Mouse (Mus musculus) lung, postnatal 4 days (tissue): ENCODE measurements around the gene E430018J23Rik.
"Not testable (repeated sequence)": the region's sequence is repeated elsewhere in the genome, so short reads cannot be mapped to it uniquely, and the experiment has no call there.

Experiments
- DNase-seq, 2 experiments: peaks; one replicate each; pipeline ENCODE4 v3.0.0; 2021

Gene E430018J23Rik

DNA sequence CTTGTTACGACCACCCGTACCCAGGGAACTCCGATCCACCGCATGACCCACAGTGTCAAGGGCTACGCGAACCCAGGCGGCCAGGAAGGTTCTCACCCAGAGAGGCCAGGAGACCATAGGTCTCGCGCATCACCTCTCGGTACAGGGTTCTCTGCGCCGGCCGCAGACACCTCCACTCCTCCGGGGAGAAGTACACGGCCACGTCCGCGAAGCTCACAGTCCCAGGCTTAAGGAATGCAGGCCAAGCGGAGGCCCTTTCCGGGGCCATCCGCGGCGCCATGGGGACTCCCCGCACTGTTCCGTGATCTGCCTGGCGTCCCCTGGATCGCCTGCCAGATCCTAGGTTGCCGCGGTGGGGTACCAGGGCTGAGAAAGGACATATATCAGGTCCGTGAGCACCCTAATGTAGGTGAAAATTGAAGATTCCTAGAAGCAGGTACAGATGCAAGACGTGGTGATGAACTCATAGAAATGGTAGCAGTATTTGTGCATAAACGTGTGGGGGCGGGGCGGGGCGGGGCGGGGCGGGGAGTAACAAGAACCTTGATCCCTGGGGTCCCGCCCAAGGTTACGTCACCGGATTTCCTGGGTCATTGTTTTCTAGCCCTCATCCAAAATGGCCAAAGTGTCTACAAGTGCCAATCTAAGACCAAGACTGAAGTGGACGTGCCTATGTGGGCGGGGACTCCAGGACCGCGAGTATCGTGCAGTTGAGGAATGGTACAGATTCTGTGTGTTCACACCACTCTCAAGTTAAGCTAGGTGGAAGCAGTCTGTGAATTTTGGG is at the start of gene E430018J23Rik:
E430018J23Rik (minus strand) TSS at position 473 of the 787 bp plus-strand sequence.
- peak; percentile 96 to 98 for DNase-seq

GRCm38 (mm10) chr7:127437724-127438123 is 44.3 kb upstream of the E430018J23Rik start:
- DNase-seq, result no peak

DNA sequence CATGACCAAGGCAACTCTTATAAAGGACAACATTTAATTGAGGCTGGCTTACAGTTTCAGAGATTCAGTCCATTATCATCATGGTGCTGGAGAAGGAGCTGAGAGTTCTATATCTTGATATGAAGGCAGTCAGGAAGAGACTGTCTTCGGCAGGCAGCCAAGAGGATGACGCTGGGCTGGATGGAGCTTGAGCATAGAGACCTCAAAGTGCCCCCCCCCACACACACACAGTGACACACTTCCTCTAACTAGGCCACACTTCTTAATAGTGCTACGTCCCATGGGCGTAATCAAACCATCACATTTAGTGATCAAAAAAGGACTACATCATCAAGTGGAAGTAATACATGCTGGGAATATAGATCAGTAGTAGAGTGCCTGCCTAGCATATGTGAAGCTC is 41.8 kb upstream of the E430018J23Rik start:
- DNase-seq, result no peak

GRCm38 (mm10) chr7:127426354-127426753 is 32.9 kb upstream of the E430018J23Rik start:
- DNase-seq, result no peak

GRCm38 (mm10) chr7:127425911-127426310 is 32.5 kb upstream of the E430018J23Rik start:
- no peak for DNase-seq

DNA sequence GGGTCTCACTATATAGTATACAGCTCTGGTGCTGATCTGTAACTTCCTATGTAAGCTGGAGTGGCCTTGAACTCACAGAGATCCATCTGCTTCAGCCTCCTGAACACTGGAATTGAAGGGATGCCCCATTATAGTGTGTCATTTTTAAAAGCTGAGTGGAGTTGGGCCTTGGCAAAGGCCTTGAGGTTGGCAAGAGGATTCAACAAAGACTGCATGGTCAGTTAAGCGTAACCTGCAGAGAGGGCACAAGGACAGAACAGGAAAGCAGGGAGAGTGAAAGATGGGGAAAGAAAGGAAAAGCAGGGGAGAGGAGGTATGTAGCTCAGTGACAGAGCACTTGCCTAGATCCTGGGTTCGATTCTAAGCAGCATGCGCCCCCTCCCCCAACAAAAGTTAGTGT is 31.9 kb upstream of the E430018J23Rik start:
- no peak for DNase-seq

DNA sequence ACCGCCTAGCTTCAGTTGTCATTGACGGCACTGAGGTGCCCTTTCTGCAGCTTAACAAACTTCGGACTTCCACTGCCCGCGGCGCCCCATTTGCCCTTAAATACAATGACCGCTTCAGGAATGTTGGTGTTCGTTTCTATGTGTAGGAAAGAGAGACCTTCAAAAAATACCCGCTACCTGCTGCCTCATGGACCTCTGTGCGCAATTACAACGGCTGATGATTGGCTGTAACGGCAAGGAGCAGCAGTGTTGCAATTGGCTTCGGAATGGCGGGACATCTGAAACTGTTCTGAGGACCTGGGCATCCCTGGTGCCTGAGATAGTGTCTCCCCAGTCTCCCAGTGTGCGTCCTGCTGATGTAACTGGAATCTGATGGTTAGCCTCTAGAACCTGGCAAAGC is 28.8 kb upstream of the E430018J23Rik start:
- DNase-seq, result peak in 1 of 2 experiments; percentile 36

DNA sequence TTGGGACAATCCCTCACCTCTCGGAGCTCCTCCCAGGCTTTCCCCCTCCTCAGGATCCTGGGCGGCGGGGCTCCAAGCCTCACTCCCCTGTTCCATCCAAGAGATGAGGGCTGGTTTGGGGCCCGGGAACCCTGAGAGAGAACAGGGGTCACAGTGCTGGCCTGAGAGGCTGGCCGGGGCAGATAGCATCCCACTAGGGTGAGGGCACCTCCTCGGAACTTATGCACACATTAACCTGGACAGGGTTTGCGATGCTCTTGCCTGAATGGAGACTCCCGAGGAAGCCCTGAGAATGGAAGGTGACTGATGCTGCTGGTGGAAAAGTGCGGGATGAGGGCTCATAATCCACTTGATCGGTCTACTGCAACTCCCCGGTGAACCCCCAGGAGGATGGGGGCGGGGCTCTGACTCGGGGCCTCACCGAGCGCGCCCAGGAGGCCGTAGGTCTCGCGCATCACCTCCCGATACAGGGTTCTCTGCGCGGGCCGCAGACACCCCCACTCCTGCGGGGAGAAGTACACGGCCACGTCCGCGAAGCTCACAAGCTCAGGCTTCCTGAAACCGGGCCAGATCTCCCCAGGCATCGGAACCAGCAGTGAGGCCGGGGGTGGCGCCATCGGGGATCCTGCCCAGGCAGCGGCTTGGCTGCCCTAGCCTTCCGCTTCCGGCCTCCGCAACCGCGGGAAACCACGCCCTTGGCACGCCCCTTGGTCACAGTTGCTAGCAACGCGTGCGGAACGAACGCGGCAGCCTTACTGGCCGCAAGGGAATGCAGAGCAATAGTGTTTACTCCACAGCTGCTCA is 28.2 kb upstream of the E430018J23Rik start, which contains the start of gene Zfp688:
Zfp688 (minus strand) TSS at position 681 of the 804 bp plus-strand sequence.
- peak; percentile 96 to 98 for DNase-seq

DNA sequence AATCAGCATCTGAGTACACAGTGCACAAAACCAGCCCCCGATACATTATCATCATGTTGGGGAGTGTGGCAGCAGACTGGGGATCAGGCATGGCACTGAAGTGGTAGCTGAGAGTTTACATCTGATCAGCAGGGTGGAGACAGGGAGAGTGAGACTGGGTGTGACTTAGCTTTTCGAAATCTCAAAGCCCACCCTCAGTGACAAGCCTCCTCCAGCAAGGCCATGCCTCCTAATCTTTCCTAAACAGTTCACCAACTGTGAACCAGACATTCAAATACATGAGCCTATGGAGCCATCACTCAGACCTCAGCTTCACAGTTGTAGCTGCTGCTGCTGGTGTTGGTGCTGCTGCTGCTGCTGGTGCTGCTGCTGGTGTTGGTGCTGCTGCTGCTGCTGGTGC is 18.0 kb upstream of the E430018J23Rik start:
- DNase-seq, result no peak

DNA sequence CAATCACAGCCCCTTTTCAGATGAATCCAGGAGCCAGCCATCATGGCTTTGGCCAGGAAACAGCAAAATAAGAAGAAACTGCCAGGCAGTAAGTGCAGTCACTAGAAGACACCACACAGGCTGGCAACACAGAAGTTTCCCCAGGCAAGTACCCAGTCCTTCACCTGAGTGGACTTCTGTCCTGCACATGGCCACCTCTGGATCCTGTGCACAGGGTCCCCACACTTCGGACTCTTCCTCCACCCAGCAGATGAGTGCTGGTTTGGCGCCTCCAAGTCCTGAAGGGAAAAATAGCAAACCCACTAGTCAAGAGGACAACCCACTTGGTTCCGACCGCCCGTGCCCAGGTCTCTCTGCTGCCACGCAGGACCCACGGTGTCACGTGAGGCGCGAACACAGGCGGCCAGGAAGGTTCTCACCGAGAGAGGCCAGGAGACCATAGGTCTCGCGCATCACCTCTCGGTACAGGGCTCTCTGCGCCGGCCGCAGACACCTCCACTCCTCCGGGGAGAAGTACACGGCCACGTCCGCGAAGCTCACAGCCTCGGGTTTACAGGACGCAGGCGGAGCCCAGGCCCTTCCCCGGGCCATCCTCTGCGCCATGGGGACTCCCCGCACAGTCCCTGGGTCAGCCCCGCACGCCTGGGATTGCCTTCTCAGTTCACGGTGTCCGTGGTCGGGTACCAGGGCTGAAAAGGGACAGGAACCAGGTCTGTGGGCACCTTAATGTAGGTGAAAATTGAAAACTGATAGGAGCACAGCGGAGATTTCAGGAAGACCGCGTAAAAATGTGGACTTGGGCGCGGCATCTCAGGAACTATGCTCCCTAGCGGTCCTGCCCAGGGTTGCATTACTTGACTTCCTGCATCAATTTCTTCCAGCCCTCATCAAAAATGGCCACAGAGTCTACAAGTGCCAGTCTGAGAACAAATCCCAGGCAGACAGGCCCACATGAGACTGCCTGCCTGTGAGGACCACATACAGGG is 12.9 kb upstream of the E430018J23Rik start, which contains the start of gene Zfp764:
Zfp764 (minus strand) TSS at position 821 of the 986 bp plus-strand sequence.
- DNase-seq, result peak; percentile 84 to 93

DNA sequence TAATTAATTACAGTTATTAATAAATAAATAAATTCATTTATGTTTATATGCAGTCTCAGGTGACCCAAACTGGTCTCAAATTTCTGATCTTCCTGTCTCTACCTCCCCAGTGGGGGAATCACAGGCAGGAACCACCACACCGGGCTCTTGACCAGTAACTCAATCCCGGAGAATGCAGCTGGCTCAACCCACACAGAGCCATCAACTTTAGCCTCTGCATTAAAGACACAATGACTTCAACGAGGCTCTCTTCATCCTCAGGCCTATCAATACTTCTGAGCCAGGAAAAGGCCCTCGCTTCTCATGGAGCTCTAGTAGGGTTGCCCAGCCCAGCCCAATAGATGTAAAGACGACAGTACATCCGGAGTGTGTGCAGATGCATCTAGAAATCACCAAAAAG is 10.7 kb upstream of the E430018J23Rik start:
- not testable (repeated sequence) for DNase-seq

- no peak for DNase-seq
Observed at GRCm38 (mm10) chr7:127402980-127403379, 9.6 kb upstream of the E430018J23Rik start.

DNA sequence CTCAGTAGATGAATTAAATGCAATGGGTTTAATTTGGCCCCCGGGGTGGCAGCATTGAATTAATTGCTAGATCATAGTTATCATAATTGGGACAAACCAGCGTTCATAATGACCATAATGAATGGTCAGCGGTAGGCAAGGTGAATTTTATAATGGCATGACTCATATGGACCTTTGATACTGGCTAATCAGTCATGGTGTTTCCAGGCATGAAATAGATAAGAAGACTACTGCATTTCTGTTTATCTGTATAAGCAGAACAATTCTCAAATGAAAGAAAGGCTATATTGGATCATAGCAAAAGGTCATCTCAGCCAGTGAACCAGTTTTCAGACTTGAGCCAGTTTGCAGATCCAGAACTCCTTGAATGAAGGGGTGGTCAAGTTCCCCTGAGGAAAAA is 6.9 kb upstream of the E430018J23Rik start:
- no peak for DNase-seq

DNA sequence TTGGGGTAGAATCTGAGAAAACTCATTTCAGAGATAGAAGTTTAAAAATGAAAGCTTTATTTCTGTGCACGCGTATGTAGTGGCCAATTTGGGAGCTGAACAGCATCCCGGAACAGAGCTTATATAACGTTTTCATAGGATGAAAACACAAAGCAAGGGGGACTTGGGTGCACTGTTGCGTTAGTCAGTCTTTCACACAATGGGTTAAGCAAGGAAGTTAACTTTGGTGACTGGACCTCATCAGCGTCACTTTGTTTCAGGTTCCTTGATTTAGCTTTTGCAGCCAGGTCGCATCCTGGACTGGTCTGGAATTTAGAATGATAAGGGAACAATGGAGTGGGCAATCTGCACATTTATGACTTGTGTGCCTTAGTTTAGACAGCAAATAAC is 510 bp upstream of the E430018J23Rik start:
- no peak for DNase-seq

DNA sequence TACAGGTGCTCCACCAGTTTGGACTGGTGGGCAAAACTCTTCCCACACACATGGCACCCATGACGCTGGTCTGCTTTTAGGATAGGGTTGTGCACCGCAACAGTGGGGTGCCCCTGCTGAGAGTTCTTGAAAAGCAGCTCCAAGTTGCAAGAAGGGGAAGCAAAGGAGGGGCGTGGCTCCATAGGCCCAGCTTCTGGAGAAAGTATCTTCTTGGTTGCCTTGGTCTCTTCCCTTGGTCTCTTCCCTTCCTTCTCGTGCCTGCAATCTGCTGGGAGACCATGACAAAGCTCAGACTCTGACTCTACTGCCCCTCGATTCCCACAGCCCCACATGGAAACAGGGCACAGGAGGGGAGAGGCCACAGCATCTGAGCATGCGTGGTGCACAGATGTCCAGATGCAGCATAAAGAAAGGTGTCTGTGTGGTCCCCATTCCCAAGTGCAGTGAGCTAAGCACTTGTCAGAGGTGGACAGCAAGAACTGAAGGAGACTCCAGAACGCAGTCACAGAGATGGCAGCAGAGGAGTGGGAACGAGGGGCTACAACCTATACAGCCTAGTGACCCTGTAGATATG is 1.1 kb downstream of the E430018J23Rik start:
- DNase-seq, result no peak

DNA sequence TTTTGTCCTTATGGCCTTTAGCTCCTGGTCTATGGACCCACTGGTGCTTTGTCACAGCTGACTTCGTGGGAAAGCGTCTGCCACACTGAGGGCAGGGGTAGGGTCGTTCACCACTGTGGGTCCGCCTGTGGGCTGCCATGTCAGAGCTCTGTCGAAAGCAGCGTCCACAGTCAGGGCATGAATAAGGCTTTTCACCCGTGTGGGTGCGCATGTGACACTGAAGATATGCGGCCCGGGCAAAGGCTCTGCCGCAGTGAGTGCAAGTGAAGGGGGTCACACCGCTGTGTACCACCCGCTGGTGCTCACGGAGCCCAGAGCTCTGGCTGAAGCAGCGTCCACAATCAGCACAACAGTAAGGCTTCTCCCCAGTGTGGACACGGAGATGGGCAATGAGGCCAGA is 1.9 kb downstream of the E430018J23Rik start:
- no peak for DNase-seq

DNA sequence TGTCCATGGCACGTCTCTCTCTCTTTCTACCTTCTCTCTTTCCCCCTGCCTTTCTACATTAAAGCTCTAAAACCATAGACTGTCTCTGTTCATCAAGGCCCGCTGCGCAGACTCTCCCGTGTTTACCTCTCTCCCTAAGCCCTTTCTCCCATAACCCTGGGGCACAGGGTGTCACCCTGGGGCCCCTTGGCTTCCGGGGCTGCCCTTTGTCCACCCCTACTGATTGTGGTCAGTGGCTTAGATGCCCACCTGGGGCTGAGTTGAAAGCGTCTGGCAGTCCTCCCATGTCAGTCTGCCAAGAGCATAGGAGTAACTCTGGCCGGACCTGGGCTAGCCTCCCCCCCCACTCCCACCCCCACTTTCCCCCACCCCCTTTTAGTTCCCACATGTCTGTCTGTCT is 3.1 kb downstream of the E430018J23Rik start:
- no peak for DNase-seq

GRCm38 (mm10) chr7:127388201-127388600 is 5.2 kb downstream of the E430018J23Rik start:
- not testable (repeated sequence) for DNase-seq

- peak; percentile 86 to 93 for DNase-seq
Observed at GRCm38 (mm10) chr7:127386641-127387392, 6.6 kb downstream of the E430018J23Rik start, which contains the start of gene 9130019O22Rik. Gene 9130019O22Rik, minus strand, starts transcription at chr7:127387166.

DNA sequence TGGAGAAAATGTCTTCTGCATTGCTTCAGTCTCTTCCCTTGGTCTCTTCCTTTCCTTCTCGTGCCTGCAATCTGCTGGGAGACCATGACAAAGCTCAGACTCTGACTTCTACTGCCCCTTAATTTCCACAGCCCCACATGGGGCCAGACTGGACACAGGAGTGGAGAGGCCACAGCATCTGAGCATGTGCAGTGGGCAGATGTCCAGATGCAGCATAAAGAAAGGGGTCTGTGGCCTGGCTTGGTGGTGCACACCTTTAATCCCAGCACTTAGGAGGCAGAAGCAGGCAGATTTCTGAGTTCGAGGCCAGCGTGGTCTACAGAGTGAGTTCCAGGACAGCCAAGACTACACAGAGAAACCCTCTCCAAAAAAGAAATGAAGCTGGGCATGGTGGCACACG is 7.9 kb downstream of the E430018J23Rik start:
- not testable (repeated sequence) for DNase-seq

GRCm38 (mm10) chr7:127378310-127378921 is 15.0 kb downstream of the E430018J23Rik start:
- no peak for DNase-seq
